In the genomic region with DNA sequence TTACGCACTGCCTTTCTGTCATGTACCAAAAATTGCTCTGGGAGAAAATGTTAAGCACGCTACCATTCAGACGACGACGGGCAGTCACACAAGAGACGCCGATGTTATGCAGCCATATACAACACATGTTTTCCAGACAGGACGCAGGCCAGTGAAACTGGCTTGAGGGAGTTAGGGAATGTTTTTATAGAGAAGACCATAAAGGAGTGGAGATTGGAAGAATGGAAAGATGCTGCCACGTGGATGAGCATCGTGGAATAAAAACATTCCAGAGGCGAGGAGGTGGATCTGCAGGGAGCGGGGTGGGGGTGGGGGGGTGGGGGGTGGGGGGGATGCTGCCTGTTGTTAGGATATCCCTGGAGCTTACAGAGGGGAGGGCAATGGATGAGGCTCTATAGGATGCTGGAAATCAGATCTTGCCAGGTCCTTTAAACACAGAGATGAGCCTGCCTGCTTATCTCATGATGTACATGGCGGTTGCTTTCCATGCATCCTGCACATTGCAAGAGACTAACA, we compare ENCODE assay signal across 11 mouse cellular contexts.
DNase-seq lines count a peak whose midpoint lies in the region; ATAC-seq lines count a peak whose summit lies in the region.
"Had no signal": no experiment of that assay in that cellular context is flagged by ENCODE, and none has a peak within 500 bp of the region (broad histone marks: within the 10 kb centered on the region; RNA-seq: fewer than 3 reads in every experiment).

No protein-coding gene starts in this region.

- WGBS in kidney, embryonic 14.5 days: 44% methylated on average over 12 of the region's 13 CpGs
- 53% methylated on average over 13 of the region's 13 CpGs for WGBS in forebrain, embryonic 13.5 days
- 61% methylated on average over 13 of the region's 13 CpGs for WGBS in hindbrain, embryonic 10.5 days
- WGBS in midbrain, embryonic 14.5 days: 42% methylated on average over 13 of the region's 13 CpGs

- no peaks in the 10 kb centered on the region for H3K27me3 ChIP-seq in kidney, embryonic 14.5 days (ENCODE audit: control insufficient read depth, insufficient read depth, low read length)
- no peaks in the 10 kb centered on the region for H3K27me3 ChIP-seq in forebrain, embryonic 13.5 days
- no peaks in the 10 kb centered on the region for H3K27me3 ChIP-seq in hindbrain, embryonic 10.5 days (ENCODE audit: insufficient read depth, poor library complexity, severe bottlenecking)
- no peaks in the 10 kb centered on the region for H3K27me3 ChIP-seq in midbrain, embryonic 14.5 days (ENCODE audit: control insufficient read depth, insufficient read depth, low read length)
- H3K27me3 ChIP-seq: liver, embryonic 12.5 days had no signal

- H3K36me3 ChIP-seq in kidney, embryonic 14.5 days (ENCODE audit: control insufficient read depth, insufficient read depth, low read length): no peaks in the 10 kb centered on the region
- H3K36me3 ChIP-seq in forebrain, embryonic 13.5 days (ENCODE audit: poor library complexity, severe bottlenecking): no peaks in the 10 kb centered on the region
- no peaks in the 10 kb centered on the region for H3K36me3 ChIP-seq in hindbrain, embryonic 10.5 days
- H3K36me3 ChIP-seq in midbrain, embryonic 14.5 days (ENCODE audit: control insufficient read depth, insufficient read depth, low read length): no peaks in the 10 kb centered on the region
- H3K36me3 ChIP-seq: liver, embryonic 12.5 days had no signal

- peak; percentile 14 for DNase-seq in kidney, postnatal 10 days
- no peak for DNase-seq in hindbrain, embryonic 10.5 days (ENCODE audit: low spot score)
- no peak for DNase-seq in midbrain, embryonic 14.5 days
- no peak for DNase-seq in c-Kit-positive CD71-positive TER-119-positive erythroid progenitor cells, embryonic 14.5 days (ENCODE audit: low spot score)
- no peak for DNase-seq in right cerebral cortex, postnatal 10 days (ENCODE audit: low spot score in 2 of 2)
- DNase-seq: adrenal gland, postnatal 36 days; cerebellum, adult 2 months had no signal

- H3K4me2 ChIP-seq in kidney, embryonic 14.5 days (replicated peaks; ENCODE audit: low read depth, low read length): no peak overlapping the region
- no peak overlapping the region for H3K4me2 ChIP-seq in forebrain, embryonic 13.5 days
- H3K4me2 ChIP-seq in midbrain, embryonic 14.5 days (ENCODE audit: low read length): no peak overlapping the region
- H3K4me2 ChIP-seq: liver, embryonic 12.5 days had no signal

- 0 out of 2 replicates have a peak, but pooled peaks cover 4% of the 10 kb centered on the region for H3K4me1 ChIP-seq in kidney, embryonic 14.5 days (ENCODE audit: control insufficient read depth, insufficient read depth, low read length)
- H3K4me1 ChIP-seq in forebrain, embryonic 13.5 days: peaks cover 16% of the 10 kb centered on the region; the same call in 1 of the 2 replicates
- peaks cover 14% of the 10 kb centered on the region for H3K4me1 ChIP-seq in hindbrain, embryonic 10.5 days (replicated peaks)
- H3K4me1 ChIP-seq in midbrain, embryonic 14.5 days (ENCODE audit: control insufficient read depth, insufficient read depth, low read length): peaks cover 10% of the 10 kb centered on the region; the same call in 1 of the 2 replicates
- H3K4me1 ChIP-seq: liver, embryonic 12.5 days had no signal

- no peak overlapping the region for H3K9ac ChIP-seq in kidney, embryonic 14.5 days (ENCODE audit: low read depth, low read length)
- no peak overlapping the region for H3K9ac ChIP-seq in forebrain, embryonic 13.5 days
- no peak overlapping the region for H3K9ac ChIP-seq in midbrain, embryonic 14.5 days (replicated peaks; ENCODE audit: low read length)
- H3K9ac ChIP-seq: liver, embryonic 12.5 days had no signal

- no peak overlapping the region for H3K27ac ChIP-seq in kidney, embryonic 14.5 days (ENCODE audit: low read depth, low read length)
- peak overlapping the region; percentile 41 for H3K27ac ChIP-seq in forebrain, embryonic 13.5 days
- H3K27ac ChIP-seq in hindbrain, embryonic 10.5 days: peak overlapping the region; percentile 47; the same call in 1 of the 2 replicates
- peak overlapping the region; percentile 27 for H3K27ac ChIP-seq in midbrain, embryonic 14.5 days (replicated peaks; ENCODE audit: low read depth, low read length)
- H3K27ac ChIP-seq: liver, embryonic 12.5 days; macrophage had no signal

- no peak overlapping the region for H3K4me3 ChIP-seq in kidney, embryonic 14.5 days (ENCODE audit: low read length)
- H3K4me3 ChIP-seq in forebrain, embryonic 13.5 days: no peak overlapping the region
- H3K4me3 ChIP-seq in hindbrain, embryonic 10.5 days: no peak overlapping the region
- H3K4me3 ChIP-seq in midbrain, embryonic 14.5 days (replicated peaks; ENCODE audit: low read depth, low read length): no peak overlapping the region
- H3K4me3 ChIP-seq: liver, embryonic 12.5 days had no signal

- no peak for ATAC-seq in kidney, embryonic 14.5 days (ENCODE audit: low FRiP score, low TSS enrichment)
- ATAC-seq in forebrain, embryonic 13.5 days: peak; percentile 33; the same call in 1 of the 2 replicates
- ATAC-seq in midbrain, embryonic 14.5 days (ENCODE audit: low FRiP score, low TSS enrichment): no peak
- ATAC-seq: liver, embryonic 12.5 days had no signal

- no peaks in the 10 kb centered on the region for H3K9me3 ChIP-seq in kidney, embryonic 14.5 days (ENCODE audit: control insufficient read depth, low read length)
- H3K9me3 ChIP-seq in forebrain, embryonic 13.5 days (replicated peaks): no peaks in the 10 kb centered on the region
- H3K9me3 ChIP-seq in hindbrain, embryonic 10.5 days: no peaks in the 10 kb centered on the region
- H3K9me3 ChIP-seq in midbrain, embryonic 14.5 days (ENCODE audit: control insufficient read depth, low read length): no peaks in the 10 kb centered on the region
- H3K9me3 ChIP-seq: liver, embryonic 12.5 days had no signal
